Mouse (Mus musculus) CD8-positive naive resting alpha-beta T cell, adult 2 months (primary cell): ENCODE data around the gene Pkd1l3.

Source experiments
- DNase-seq, 2 experiments: peaks; one replicate each; pipeline ENCODE4 v3.0.0; 2022; ENCODE audit warnings: low read depth in 2 of 2, low spot score in 2 of 2

The Pkd1l3 gene

DNA sequence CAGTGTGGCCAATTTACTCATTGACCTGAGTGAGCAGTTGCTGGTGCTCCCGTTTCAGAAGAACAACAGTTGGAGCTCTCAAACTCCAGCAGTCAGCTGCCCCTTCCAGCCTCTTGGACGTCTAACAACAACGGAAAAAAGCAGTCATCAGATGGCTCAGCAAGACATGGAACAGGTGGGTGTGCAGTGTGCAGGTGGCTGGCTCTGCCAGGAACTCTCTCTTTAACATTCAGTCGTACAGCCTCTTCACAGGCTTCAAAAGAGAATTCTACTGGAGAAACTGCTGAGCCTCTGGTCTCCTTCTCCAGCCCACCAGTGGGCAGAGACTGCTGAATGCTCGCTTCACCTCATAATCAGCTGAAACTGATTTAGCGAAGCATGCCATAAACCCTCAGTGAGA lies 14.3 kb downstream of the Pkd1l3 start:
- no peak for DNase-seq

DNA sequence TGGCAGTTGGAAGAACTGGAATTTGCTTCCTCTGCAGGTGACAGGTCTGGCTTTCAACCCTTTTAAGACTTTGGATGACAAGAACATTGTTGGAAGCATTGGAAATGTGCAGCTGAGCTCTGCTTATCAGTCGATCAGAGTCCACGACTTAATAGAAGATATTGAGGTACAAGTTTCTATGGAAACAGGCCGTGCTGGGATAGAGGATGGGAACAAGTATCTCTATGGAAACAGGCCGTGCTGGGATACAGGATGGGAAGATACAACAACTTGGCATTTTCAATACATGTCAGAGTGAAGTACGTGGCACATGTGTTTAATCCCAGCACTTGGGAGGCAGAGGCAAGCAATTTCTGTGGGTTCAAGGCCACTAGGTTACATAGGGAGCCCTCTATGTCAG lies 18.2 kb downstream of the Pkd1l3 start:
- no peak for DNase-seq

GRCm38 (mm10) chr8:109635146-109635545 lies 20.8 kb downstream of the Pkd1l3 start:
- DNase-seq, result no peak

DNA sequence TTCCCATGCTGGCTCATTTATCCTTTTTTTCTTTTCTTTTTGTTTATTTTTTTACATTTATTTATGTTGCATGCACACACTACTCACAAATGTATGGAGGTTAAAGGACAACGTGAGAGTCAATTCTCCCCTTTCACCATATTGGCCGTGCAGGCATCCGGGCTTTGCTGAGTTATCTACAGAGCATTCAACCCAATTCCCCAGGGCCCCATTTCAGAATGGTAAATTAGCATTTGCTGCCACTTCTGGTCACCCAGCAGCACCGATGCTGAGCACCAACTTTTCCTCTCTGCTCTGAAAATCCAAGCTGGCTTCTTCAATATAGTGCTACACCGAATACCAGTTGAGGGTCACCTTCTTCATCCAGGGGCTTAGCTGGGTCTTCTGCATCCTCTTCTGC lies 24.5 kb downstream of the Pkd1l3 start:
- no peak for DNase-seq

DNA sequence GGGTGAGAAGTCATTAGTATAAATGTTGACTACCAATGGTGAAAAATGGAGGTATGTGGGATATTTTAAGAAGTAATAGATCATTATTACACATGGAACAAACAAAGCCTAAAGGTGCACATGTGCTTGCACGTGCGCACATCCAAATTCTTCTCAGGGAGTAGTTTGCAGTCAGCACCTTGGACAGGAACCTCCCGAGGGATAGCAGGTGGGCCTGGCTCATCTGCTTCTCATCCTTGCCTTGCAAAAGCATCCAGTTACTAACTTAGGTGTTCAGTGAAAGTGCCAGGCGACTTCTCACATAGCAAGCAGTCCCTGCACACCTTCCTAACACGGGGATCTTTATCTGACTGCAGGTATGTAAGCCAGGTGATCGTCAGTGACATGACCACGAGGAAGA lies 26.1 kb downstream of the Pkd1l3 start:
- DNase-seq, result no peak

- no peak for DNase-seq
Observed at GRCm38 (mm10) chr8:109641236-109641635, 26.9 kb downstream of the Pkd1l3 start.

DNA sequence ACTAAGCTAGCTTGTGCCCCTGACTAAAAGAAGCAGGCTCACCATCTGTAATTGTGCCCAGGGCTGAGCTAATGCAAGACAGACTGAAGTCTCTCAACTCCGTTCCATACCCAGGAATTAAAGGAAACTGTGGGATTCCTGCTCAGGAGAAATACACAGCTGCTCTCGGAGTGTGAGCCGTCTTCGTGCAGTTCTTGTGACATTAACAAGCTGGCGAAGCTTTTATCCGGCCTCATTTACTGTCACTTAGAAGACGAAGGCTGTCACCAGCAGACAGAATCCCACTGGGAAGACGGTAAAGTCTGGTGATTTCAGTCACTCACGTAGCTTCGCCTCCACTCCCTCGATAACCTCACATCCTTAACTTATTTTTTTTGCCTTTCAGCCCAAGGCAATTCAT lies 33.0 kb downstream of the Pkd1l3 start:
- no peak for DNase-seq

GRCm38 (mm10) chr8:109648469-109648868 lies 34.2 kb downstream of the Pkd1l3 start:
- no peak for DNase-seq

GRCm38 (mm10) chr8:109650801-109651200 lies 36.5 kb downstream of the Pkd1l3 start:
- DNase-seq, result no peak

- no peak for DNase-seq
Observed at GRCm38 (mm10) chr8:109656860-109657259, 42.5 kb downstream of the Pkd1l3 start.

DNA sequence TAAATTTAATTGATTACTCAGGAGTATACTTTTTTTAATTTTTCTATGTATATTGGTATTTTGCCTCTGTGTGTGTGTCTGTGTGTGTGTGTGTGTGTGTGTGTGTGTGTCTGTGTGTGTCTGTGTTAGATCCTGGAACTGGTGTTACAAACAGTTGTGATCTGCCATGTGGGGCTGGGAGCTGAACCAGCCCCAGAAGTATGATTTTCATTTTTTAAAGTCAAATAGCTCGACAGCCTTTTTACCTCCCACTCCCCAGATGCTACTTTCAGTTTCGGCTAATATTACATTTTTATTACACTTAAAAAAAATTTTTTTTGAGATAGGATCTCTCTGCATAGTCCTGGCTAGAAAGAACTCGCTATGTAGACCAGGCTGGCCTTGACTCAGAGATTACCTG lies 48.0 kb downstream of the Pkd1l3 start:
- DNase-seq, result no peak

- no peak for DNase-seq
Observed at GRCm38 (mm10) chr8:109666616-109667015, 52.3 kb downstream of the Pkd1l3 start.

DNA sequence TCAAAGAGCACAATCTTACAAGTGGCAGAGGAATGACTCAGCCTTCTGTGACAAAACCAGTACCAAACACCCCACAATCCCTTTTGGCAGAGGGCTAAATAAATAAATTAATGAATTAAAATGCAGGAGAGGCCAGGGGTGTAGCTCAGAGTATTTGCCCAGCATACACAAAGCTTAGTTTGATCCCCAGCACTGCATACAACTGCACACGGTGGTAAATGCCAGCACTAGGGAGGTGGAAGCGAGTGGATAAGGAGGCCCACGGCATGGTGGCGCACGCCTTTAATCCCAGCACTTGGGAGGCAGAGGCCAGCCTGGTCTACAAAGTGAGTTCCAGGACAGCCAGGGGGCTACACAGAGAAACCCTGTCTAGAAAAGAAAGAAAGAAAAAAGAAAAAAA lies 58.3 kb downstream of the Pkd1l3 start:
- no peak for DNase-seq

- no peak for DNase-seq
Observed at GRCm38 (mm10) chr8:109673596-109673995, 59.3 kb downstream of the Pkd1l3 start.

GRCm38 (mm10) chr8:109675896-109676643 lies 61.8 kb downstream of the Pkd1l3 start:
- DNase-seq, result no peak

DNA sequence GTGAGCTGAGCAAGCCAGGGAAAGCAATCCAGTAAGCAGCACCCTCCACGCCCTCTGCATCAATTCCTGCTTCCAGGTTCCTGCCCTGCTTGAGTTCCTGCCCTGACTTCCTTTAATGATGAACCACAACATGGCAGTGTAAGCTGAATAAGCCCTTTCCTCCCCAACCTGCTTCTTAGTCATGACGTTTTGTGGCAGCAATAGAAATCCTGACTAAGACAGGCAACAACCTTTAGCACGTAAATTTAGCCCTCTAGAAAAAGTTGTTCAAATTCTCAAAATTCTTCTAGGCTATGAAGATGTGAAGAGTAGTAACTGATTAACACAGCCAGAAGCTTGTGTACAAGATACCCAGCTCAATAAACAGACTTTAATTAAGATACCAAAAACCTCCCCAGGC lies 67.2 kb downstream of the Pkd1l3 start:
- DNase-seq, result no peak

DNA sequence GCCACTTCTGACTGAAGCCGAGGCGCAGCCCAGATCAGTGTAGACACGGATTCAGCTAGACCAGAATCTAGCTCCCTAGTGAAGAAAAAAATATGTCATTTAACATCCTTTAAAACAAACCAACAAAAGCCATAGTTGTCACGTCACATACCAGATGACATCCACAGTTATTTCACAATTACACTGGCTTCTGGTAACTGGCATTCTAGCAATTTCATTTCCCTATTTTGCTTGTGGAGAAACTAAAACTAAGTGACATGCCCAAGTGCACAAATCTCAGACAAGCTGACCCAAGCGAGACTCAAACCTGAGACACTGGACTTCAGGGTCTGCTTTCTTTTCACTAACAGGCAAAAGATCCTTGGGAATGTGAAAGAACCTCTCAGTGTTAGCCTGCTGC lies 67.8 kb downstream of the Pkd1l3 start:
- DNase-seq, result no peak

DNA sequence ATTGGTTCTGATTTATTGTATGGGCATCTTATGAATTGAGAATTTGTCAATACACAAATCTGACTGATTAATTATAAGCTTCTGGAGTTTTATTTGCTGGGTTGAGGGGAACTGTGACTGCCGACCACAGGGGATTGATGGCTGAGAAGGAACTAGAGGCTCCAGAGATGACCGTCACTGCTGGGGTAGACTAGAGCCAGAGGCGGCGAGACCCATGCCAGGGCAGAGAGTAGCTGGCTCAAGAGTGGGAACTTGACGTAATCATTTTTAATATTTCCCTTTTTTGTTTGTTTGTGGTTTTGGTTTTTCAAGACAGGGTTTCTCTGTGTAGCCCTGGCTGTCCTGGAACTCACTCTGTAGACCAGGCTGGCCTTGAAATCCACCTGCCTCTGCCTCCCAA lies 72.9 kb downstream of the Pkd1l3 start:
- no peak for DNase-seq

- peak; percentile 10 to 23 for DNase-seq
Observed at GRCm38 (mm10) chr8:109691769-109692168, 77.5 kb downstream of the Pkd1l3 start.

DNA sequence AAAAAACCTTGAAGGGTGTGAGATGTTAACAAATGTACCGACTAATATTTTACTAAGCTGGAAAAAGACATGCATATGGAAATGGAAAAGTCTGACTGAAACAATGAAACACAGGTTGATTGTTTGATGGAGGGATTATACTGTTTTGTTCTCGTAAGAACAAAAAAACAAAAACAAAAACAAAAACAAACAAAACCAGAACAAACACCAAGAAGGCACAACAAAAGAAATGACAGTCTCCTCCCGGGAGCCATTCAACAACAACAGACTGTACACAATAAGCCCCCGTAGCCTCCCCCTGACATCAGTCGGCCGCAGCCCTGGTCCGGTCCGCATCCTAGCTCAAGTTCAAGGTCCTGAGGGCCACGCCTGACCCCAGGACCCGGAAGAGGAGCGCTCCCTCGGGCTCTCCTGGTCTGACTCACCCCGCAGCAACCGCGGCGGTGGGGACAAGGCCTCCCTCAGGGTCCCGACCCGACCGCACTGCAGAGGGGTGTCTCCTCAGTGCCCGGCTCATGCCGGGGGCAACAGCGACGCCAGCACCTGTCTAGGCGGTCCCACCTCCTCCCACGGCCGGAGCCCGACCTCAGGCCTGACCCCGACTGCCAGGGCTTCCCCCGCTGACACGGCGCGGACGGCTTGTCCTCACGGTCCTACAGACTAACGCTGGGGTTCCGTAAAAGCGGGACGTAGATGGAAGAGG lies 78.3 kb downstream of the Pkd1l3 start:
- no peak for DNase-seq

DNA sequence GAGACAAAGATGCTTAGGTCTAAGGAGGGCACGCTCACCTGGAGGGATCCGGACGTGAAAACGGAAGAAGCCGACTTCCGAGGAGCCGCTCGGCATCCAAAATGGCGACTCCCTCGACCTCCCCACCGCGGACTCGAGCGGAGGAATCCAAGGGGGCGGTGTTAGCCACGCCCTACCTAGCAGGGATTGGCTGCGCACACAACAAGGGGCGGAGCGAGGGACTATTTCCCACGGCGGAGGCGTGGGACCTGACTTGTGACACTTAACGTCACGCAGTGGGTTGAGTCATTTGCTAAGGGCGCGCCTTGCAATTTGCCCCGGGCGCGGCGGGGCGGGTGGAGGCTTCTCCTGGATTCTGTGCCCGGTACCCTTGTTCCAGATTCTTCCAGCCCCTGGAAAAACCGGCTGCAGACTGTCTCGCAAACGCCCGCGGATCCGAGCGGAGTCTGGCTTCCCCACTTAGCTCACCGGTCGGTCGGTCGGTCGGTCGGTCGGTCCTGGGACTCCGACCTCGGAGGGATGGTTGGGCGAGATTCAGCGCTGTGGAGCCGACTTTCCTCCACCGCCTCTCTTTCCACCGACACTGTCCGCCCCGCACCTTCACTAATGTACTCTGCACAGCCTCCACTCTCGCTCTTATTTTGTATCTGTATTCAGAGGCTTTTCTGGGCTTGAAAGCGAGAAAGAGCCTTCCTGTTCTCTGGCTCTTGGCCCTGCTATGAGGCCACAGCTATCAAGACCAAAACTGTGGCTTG lies 79.0 kb downstream of the Pkd1l3 start, which contains the start of gene Ist1:
Ist1 (minus strand) TSS at position 115 of the 755 bp plus-strand sequence.
- peak; percentile 98 to 99 for DNase-seq

DNA sequence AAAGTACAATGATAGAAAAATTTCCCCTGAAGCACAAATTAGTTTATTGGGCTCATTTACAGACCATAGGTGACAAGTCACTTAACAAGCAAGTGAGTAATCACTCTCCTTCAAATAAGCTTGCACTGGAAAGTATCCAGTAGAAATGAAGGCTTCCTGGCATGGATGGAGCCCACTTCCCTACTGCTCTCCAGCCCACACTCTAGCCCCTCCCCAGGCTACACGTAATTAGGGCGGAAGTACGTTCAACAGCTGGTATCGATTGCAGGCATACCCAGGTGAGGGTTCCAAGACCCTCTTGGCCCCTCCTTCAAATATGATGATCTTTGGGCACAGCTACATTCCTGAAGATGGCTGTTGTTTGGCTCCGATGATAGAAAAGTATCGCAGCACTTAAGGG lies 79.8 kb downstream of the Pkd1l3 start:
- DNase-seq, result no peak
